Mouse (Mus musculus) olfactory bulb, adult 2 months (tissue): Measurements from ENCODE around the gene Pcca.

ENCODE experiments used
- CTCF ChIP-seq: fragments of 200-500 bp; IDR thresholded peaks from 2 replicates; pipeline ENCODE4 v1.5.1; 2012; ENCODE audit warnings: low read depth, mild to moderate bottlenecking, low read length, moderate library complexity; ENCODE audit not compliant: insufficient read depth
- POLR2A ChIP-seq: fragments of 200-500 bp; IDR thresholded peaks from 2 replicates; pipeline ENCODE4 v1.6.1; 2012; ENCODE audit warnings: mild to moderate bottlenecking, low read depth, low read length, moderate library complexity; ENCODE audit not compliant: insufficient read depth

GRCm38 (mm10) chr14:122920011-122920410 lies 385.9 kb downstream of the Pcca start:
- no peak for TF ChIP-seq POLR2A
- no peak for TF ChIP-seq CTCF
